Mouse (Mus musculus): ENCODE measurements around the gene Zc3h10. TPM values are rescaled to one million over a fixed set of nuclear protein-coding genes. Genes with fewer than 3 reads are reported as not detected.
"Not testable (repeated sequence)": the region's sequence is repeated elsewhere in the genome, so short reads cannot be mapped to it uniquely, and the experiment has no call there.

Zc3h10 gene
- polyA plus RNA-seq, 1 experiment from 2014 or later = 12.4 TPM

GRCm38 (mm10) chr10:128583644-128584043 is 36.1 kb upstream of the Zc3h10 start:
- H3K4me2 ChIP-seq = peak overlapping the region; percentile 37
- peak overlapping the region; percentile 84 for H3K27ac ChIP-seq
- H3K36me3 ChIP-seq = no peaks in the 10 kb centered on the region
- peaks cover 18% of the 10 kb centered on the region for H3K4me1 ChIP-seq
- H3K4me3 ChIP-seq (replicated peaks) = 0 out of 2 replicates have a peak overlapping the region, but pooled peaks have one; percentile 12
- WGBS = 20% methylated on average over 7 of the region's 7 CpGs
- peak; percentile 42 for ATAC-seq (ENCODE audit: insufficient read depth, low FRiP score, low read depth)
- no peaks in the 10 kb centered on the region for H3K9me3 ChIP-seq
- H3K9ac ChIP-seq = no peak overlapping the region
- H3K27me3 ChIP-seq (replicated peaks) = 0 out of 2 replicates have a peak, but pooled peaks cover 10% of the 10 kb centered on the region

DNA sequence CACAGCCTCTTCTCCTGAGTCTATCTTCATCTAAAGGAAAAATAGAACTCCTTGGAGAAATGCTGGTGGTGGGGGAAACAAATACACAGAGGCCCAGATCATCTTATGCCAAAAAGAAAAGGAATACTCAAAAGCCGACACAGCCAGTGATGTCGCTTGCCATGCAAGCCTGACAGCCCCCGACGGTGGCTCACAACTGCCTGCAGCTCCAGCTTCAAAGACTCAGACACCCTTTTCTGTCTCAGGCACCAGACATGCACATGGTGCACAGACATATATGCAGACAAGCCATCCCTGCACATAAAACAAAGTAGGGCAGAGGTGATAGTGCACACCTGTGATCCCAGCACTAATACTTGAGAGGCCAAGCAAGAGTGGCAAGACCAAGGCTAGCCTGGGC is 32.2 kb upstream of the Zc3h10 start:
- no peak overlapping the region for H3K9ac ChIP-seq
- no peak overlapping the region for H3K4me3 ChIP-seq (replicated peaks)
- no peaks in the 10 kb centered on the region for H3K9me3 ChIP-seq
- H3K27me3 ChIP-seq (replicated peaks) = 0 out of 2 replicates have a peak, but pooled peaks cover 2% of the 10 kb centered on the region
- no peak overlapping the region for H3K27ac ChIP-seq
- ATAC-seq (ENCODE audit: insufficient read depth, low FRiP score, low read depth) = no peak
- 82% methylated on average over 4 of the region's 4 CpGs for WGBS
- no peak overlapping the region for H3K4me2 ChIP-seq
- no peaks in the 10 kb centered on the region for H3K36me3 ChIP-seq
- peaks cover 8% of the 10 kb centered on the region for H3K4me1 ChIP-seq

DNA sequence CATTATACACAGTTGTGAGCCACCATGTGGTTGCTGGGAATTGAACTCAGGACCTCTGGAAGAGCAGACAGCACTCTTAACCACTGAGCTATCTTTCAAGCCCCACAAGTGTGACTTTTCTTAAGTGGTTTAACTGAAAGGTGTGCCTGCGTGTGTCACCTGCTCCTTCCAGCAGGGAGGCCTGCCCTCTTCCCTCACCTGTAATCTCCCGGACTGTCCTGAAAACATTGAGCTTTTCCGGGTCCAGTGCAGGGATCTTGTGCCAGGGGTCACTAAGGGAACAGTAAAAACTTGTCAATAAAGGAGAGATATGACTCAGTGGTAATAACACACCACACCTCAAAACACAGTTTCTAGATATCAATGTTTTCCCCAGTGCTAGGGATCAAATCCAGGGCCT is 31.7 kb upstream of the Zc3h10 start:
- Histone ChIP-seq H3K27me3 (replicated peaks) (0 out of 2 replicates have a peak, but pooled peaks cover 2% of the 10 kb centered on the region), H3K4me1 (peaks cover 8% of the 10 kb centered on the region), H3K4me2 (no peak overlapping the region), H3K27ac (no peak overlapping the region), H3K4me3 (replicated peaks) (no peak overlapping the region), H3K9me3 (no peaks in the 10 kb centered on the region), H3K9ac (no peak overlapping the region), H3K36me3 (no peaks in the 10 kb centered on the region)
- ATAC-seq (ENCODE audit: insufficient read depth, low FRiP score, low read depth) = no peak
- WGBS = 75% methylated on average over 3 of the region's 3 CpGs

- H3K27me3 ChIP-seq (replicated peaks) = no peaks in the 10 kb centered on the region
- H3K27ac ChIP-seq = no peak overlapping the region
- no peak overlapping the region for H3K4me2 ChIP-seq
- no peaks in the 10 kb centered on the region for H3K4me1 ChIP-seq
- ATAC-seq (ENCODE audit: insufficient read depth, low FRiP score, low read depth) = no peak
- no peak overlapping the region for H3K9ac ChIP-seq
- no peak overlapping the region for H3K4me3 ChIP-seq (replicated peaks)
- WGBS = 66% methylated on average over 11 of the region's 11 CpGs
- H3K36me3 ChIP-seq = no peaks in the 10 kb centered on the region
- no peaks in the 10 kb centered on the region for H3K9me3 ChIP-seq
These were observed 30.8 kb upstream of the Zc3h10 start for GRCm38 (mm10) chr10:128578330-128578729.

GRCm38 (mm10) chr10:128575063-128575462 is 27.5 kb upstream of the Zc3h10 start:
- H3K36me3 ChIP-seq = no peaks in the 10 kb centered on the region
- 85% methylated on average over 2 of the region's 2 CpGs for WGBS

GRCm38 (mm10) chr10:128565788-128566531 is 18.4 kb upstream of the Zc3h10 start, which contains the start of gene Pa2g4:
Gene Pa2g4, minus strand, starts transcription at chr10:128565987.
- Histone ChIP-seq H3K27ac (peak within 1 kb of the TSS; percentile 94), H3K4me2 (peak within 1 kb of the TSS; percentile 88), H3K9ac (peak within 1 kb of the TSS; percentile 96), H3K9me3 (no peaks in the 10 kb centered on the region), H3K27me3 (replicated peaks) (no peaks in the 10 kb centered on the region), H3K4me3 (replicated peaks) (peak within 1 kb of the TSS; percentile 95), H3K4me1 (peaks cover 12% of the 10 kb centered on the region), H3K36me3 (peaks cover 12% of the 10 kb centered on the region)
- peak; percentile 97 for ATAC-seq (ENCODE audit: insufficient read depth, low FRiP score, low read depth)
- WGBS = under 1% methylated on average over 58 of the region's 58 CpGs

More at GRCm38 (mm10) chr10:128575063-128575462, 27.5 kb upstream of the Zc3h10 start:
- no peaks in the 10 kb centered on the region for H3K9me3 ChIP-seq
- no peaks in the 10 kb centered on the region for H3K4me1 ChIP-seq
- ATAC-seq (ENCODE audit: insufficient read depth, low FRiP score, low read depth) = no peak
- H3K9ac ChIP-seq = no peak overlapping the region
- H3K27me3 ChIP-seq (replicated peaks) = no peaks in the 10 kb centered on the region
- H3K27ac ChIP-seq = no peak overlapping the region
- no peak overlapping the region for H3K4me2 ChIP-seq
- no peak overlapping the region for H3K4me3 ChIP-seq (replicated peaks)

DNA sequence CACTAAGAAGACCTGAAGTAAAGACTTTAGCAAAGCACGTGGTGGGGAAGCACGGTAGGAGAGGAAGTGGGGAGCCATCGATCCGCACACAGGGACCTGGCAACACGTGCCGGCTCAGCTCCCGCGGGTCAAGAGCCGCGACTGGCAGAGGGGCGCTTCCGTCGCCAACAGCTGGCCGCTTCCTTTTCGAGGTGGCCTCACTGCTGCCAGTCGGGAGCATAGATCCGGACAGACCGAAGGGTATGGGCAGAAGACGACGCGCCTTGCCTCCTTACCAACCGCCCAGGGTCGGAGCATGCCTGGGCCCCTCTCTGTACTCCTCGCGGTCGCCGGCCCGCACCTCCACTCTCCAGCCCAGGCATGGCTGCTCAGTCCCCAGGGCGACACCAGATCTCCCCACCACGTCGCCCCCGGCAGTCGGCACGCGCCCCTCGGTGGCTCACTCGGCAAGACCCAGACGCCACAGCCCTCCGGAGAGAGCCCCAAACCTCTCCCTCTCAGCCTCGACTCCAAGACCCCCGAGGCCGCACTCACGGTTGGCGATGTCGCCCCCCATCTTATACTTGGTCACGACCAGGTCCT is 17.7 kb upstream of the Zc3h10 start:
- peak overlapping the region; percentile 95 for H3K4me3 ChIP-seq (replicated peaks)
- H3K4me1 ChIP-seq = peaks cover 12% of the 10 kb centered on the region
- peak; percentile 8; the same call in 1 of the 2 replicates for ATAC-seq (ENCODE audit: insufficient read depth, low FRiP score, low read depth)
- H3K4me2 ChIP-seq = peak overlapping the region; percentile 88
- H3K9me3 ChIP-seq = no peaks in the 10 kb centered on the region
- peak overlapping the region; percentile 96 for H3K9ac ChIP-seq
- peaks cover 19% of the 10 kb centered on the region for H3K36me3 ChIP-seq
- under 1% methylated on average over 46 of the region's 46 CpGs for WGBS
- no peaks in the 10 kb centered on the region for H3K27me3 ChIP-seq (replicated peaks)
- H3K27ac ChIP-seq = peak overlapping the region; percentile 94

GRCm38 (mm10) chr10:128563544-128563943 is 16.0 kb upstream of the Zc3h10 start:
- Histone ChIP-seq H3K36me3 (peaks cover 31% of the 10 kb centered on the region), H3K4me1 (peaks cover 12% of the 10 kb centered on the region), H3K27ac (no peak overlapping the region), H3K4me2 (peak overlapping the region; percentile 88; the same call in 1 of the 2 replicates), H3K9ac (no peak overlapping the region), H3K27me3 (replicated peaks) (no peaks in the 10 kb centered on the region), H3K9me3 (no peaks in the 10 kb centered on the region), H3K4me3 (replicated peaks) (peak overlapping the region; percentile 12; the same call in 1 of the 2 replicates)
- WGBS = 84% methylated on average over 6 of the region's 6 CpGs
- no peak for ATAC-seq (ENCODE audit: insufficient read depth, low FRiP score, low read depth)

- Histone ChIP-seq H3K9me3 (no peaks in the 10 kb centered on the region), H3K36me3 (peaks cover 34% of the 10 kb centered on the region)
- WGBS = 83% methylated on average over 6 of the region's 6 CpGs
These were observed 9.4 kb upstream of the Zc3h10 start for GRCm38 (mm10) chr10:128556963-128557362.

DNA sequence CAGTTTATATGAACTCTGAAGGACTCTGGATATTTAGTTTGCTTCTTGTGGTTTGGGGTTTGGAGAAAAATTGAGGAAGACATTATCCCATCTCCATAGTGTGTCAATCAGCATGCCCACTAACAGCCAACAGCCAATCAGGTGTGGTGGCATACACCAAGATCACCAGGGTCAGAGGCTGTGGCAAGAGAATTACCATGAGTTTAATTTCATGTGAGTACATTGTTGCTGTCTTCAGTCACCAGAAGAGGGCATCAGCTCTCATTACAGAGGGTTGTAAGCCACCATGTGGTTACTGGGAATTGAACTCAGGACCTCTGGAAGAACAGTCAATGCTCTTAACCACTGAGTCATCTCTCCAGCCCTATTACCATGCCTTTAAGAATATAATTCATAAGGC is 8.7 kb upstream of the Zc3h10 start:
- H3K27me3 ChIP-seq (replicated peaks) = no peaks in the 10 kb centered on the region
- no peak overlapping the region for H3K9ac ChIP-seq
- no peaks in the 10 kb centered on the region for H3K9me3 ChIP-seq
- H3K4me3 ChIP-seq (replicated peaks) = no peak overlapping the region
- no peak for ATAC-seq (ENCODE audit: insufficient read depth, low FRiP score, low read depth)
- H3K4me1 ChIP-seq = no peaks in the 10 kb centered on the region
- H3K36me3 ChIP-seq = peaks cover 32% of the 10 kb centered on the region
- no peak overlapping the region for H3K4me2 ChIP-seq
- no peak overlapping the region for H3K27ac ChIP-seq

More at GRCm38 (mm10) chr10:128556963-128557362, 9.4 kb upstream of the Zc3h10 start:
- ATAC-seq (ENCODE audit: insufficient read depth, low FRiP score, low read depth) = no peak
- no peak overlapping the region for H3K4me3 ChIP-seq (replicated peaks)
- no peak overlapping the region for H3K9ac ChIP-seq
- no peaks in the 10 kb centered on the region for H3K27me3 ChIP-seq (replicated peaks)
- H3K4me1 ChIP-seq = no peaks in the 10 kb centered on the region
- no peak overlapping the region for H3K27ac ChIP-seq
- H3K4me2 ChIP-seq = no peak overlapping the region

GRCm38 (mm10) chr10:128555567-128555966 is 8.0 kb upstream of the Zc3h10 start:
- not testable (repeated sequence) for H3K27me3 ChIP-seq (replicated peaks); H3K27ac ChIP-seq; H3K4me3 ChIP-seq (replicated peaks); ATAC-seq (ENCODE audit: insufficient read depth, low FRiP score, low read depth); H3K9me3 ChIP-seq; H3K9ac ChIP-seq; H3K4me1 ChIP-seq; H3K4me2 ChIP-seq
- H3K36me3 ChIP-seq = peaks cover 28% of the 10 kb centered on the region
- WGBS = 88% methylated on average over 1 of the region's 1 CpGs

DNA sequence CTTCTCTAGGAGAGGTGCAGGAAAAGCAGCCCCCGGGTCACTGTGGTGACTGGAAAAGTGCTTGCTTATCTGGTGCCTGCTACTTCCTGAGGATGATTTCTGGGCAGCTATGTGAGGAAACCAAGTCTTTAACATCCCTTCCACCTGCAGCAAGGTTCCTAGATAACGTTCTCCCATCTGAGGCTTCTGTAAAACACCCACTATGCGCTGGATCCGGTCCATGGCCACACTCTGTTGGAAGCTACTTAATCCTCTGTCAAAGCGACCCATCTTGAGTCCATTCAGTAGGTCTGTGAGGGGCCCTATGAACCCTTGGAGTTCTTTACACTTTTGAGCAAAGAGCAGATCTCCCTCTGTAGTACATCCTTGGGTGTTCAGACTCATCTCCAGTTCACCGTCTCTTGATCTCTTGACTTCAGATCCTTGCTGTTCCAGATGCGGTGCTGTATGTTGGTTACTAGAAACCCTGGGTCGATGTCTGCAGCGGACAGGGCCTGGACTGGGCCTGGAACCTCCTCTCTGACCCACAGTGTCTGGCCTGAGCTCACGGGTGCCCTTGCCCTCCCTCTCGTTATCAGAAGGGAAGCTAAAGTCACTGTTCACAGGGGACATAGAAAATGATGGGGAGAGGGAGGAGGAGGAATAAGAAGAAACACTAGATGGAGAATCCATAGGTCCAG is 2.7 kb upstream of the Zc3h10 start:
- H3K4me3 ChIP-seq (replicated peaks); H3K27ac ChIP-seq; H3K9me3 ChIP-seq; ATAC-seq (ENCODE audit: insufficient read depth, low FRiP score, low read depth); H3K4me2 ChIP-seq; H3K27me3 ChIP-seq (replicated peaks); H3K9ac ChIP-seq; H3K4me1 ChIP-seq; H3K36me3 ChIP-seq: not testable (repeated sequence)
- WGBS = 88% methylated on average over 11 of the region's 11 CpGs
